Mouse (Mus musculus) midbrain, embryonic 14.5 days (tissue): Measurements from ENCODE around the gene Syt12. TPM values are rescaled to one million over a fixed set of nuclear protein-coding genes. Genes with fewer than 3 reads are reported as not detected.
A peak's percentile ranks its signal among the peaks of the same experiment; 100 is the strongest.

ENCODE experiments used
- ATAC-seq: fragments of 200-750 bp; cut with Nextera tagmentation; 2 replicates; pipeline ENCODE4 v1.8.0; 2017; ENCODE audit warnings: moderate number of reproducible peaks, moderate library complexity; ENCODE audit not compliant: low FRiP score, low TSS enrichment
- DNase-seq: peaks from one replicate; pipeline ENCODE4 v3.0.0-alpha.2; 2015
- H3K27ac ChIP-seq: fragments of 300-500 bp; sonication (generic); replicated peaks from 2 replicates; pipeline ENCODE4 v1.5.1; 2014; ENCODE audit warnings: mild to moderate bottlenecking, low read depth, low read length, moderate library complexity
- H3K27me3 ChIP-seq: fragments of 300-500 bp; sonication (generic); 2 replicates; pipeline ENCODE4 v1.6.1; 2014; ENCODE audit warnings: low read length, control low read depth, mixed read lengths; ENCODE audit not compliant: control insufficient read depth, insufficient read depth
- H3K36me3 ChIP-seq: fragments of 300-500 bp; sonication (generic); 2 replicates; pipeline ENCODE4 v1.6.1; 2014; ENCODE audit warnings: low read length, control low read depth; ENCODE audit not compliant: control insufficient read depth, insufficient read depth
- H3K4me1 ChIP-seq: fragments of 300-500 bp; sonication (generic); 2 replicates; pipeline ENCODE4 v1.6.1; 2014; ENCODE audit warnings: mild to moderate bottlenecking, antibody characterized with exemption, low read length, control low read depth; ENCODE audit not compliant: control insufficient read depth, insufficient read depth
- H3K4me2 ChIP-seq: fragments of 300-500 bp; sonication (generic); 2 replicates; pipeline ENCODE4 v1.6.1; 2014; ENCODE audit warnings: mild to moderate bottlenecking, low read length, moderate library complexity
- H3K4me3 ChIP-seq: fragments of 300-500 bp; sonication (generic); replicated peaks from 2 replicates; pipeline ENCODE4 v1.5.1; 2014; ENCODE audit warnings: low read depth, low read length
- H3K9ac ChIP-seq: fragments of 300-500 bp; sonication (generic); replicated peaks from 2 replicates; pipeline ENCODE4 v1.6.1; 2014; ENCODE audit warnings: mild to moderate bottlenecking, low read length, moderate library complexity
- H3K9me3 ChIP-seq: fragments of 300-500 bp; sonication (generic); 2 replicates; pipeline ENCODE4 v1.6.1; 2016; ENCODE audit warnings: low read length, control low read depth, mixed read lengths; ENCODE audit not compliant: control insufficient read depth
- WGBS: fragments of 180-500 bp; shearing (Covaris S2); extraction: QIAGEN DNeasy Blood & Tissue Kit; methylation state at CpG from one replicate; pipeline ENCODE4 v1.1.7; 2014; 5-methylcytosine and 5-hydroxymethylcytosine counted together
- polyA plus RNA-seq: library from polyadenylated mRNA; unstranded; fragments of >200 nt; fragmentation: Nextera tagmentation; extraction: Ambion mirVana; gene quantifications from 2 replicates; pipeline ENCODE4 v1.2.1, GENCODE M21; 2014

Syt12 gene
- polyA plus RNA-seq, 1 experiment from 2014 or later: 1.9 TPM

GRCm38 (mm10) chr19:4446661-4447420, 30.4 kb downstream of the Syt12 start:
- Histone ChIP-seq H3K27me3 (no peaks in the 10 kb centered on the region), H3K4me3 (no peak overlapping the region), H3K9me3 (no peaks in the 10 kb centered on the region), H3K9ac (no peak overlapping the region), H3K4me2 (no peak overlapping the region), H3K36me3 (no peaks in the 10 kb centered on the region), H3K4me1 (no peaks in the 10 kb centered on the region), H3K27ac (no peak overlapping the region)
- ATAC-seq (no peak), DNase-seq (no peak)
- 86% methylated on average over 8 of the region's 8 CpGs for WGBS

GRCm38 (mm10) chr19:4442408-4442807, 34.8 kb downstream of the Syt12 start:
- H3K4me3 ChIP-seq: no peak overlapping the region
- H3K4me2 ChIP-seq: no peak overlapping the region
- no peak overlapping the region for H3K27ac ChIP-seq
- H3K9me3 ChIP-seq: no peaks in the 10 kb centered on the region
- no peak overlapping the region for H3K9ac ChIP-seq
- H3K4me1 ChIP-seq: peaks cover 8% of the 10 kb centered on the region; the same call in 1 of the 2 replicates
- 0 out of 2 replicates have a peak, but pooled peaks cover 3% of the 10 kb centered on the region for H3K27me3 ChIP-seq
- no peak for ATAC-seq
- DNase-seq: peak; percentile 86
- no peaks in the 10 kb centered on the region for H3K36me3 ChIP-seq
- 11% methylated on average over 3 of the region's 3 CpGs for WGBS

- no peak overlapping the region for H3K4me3 ChIP-seq
- DNase-seq (no peak), ATAC-seq (no peak)
- H3K27ac ChIP-seq: no peak overlapping the region
- H3K4me2 ChIP-seq: no peak overlapping the region
- no peaks in the 10 kb centered on the region for H3K36me3 ChIP-seq
- H3K4me1 ChIP-seq: peaks cover 8% of the 10 kb centered on the region; the same call in 1 of the 2 replicates
- no peaks in the 10 kb centered on the region for H3K9me3 ChIP-seq
- 0 out of 2 replicates have a peak, but pooled peaks cover 3% of the 10 kb centered on the region for H3K27me3 ChIP-seq
- H3K9ac ChIP-seq: no peak overlapping the region
- WGBS: 31% methylated on average over 10 of the region's 10 CpGs
Measured at GRCm38 (mm10) chr19:4441621-4442161, 35.6 kb downstream of the Syt12 start.

GRCm38 (mm10) chr19:4441090-4441591, 36.1 kb downstream of the Syt12 start:
- H3K27ac ChIP-seq: no peak overlapping the region
- ATAC-seq (no peak), DNase-seq (peak; percentile 59)
- H3K9ac ChIP-seq: no peak overlapping the region
- H3K4me3 ChIP-seq: no peak overlapping the region
- H3K4me1 ChIP-seq: peaks cover 8% of the 10 kb centered on the region; the same call in 1 of the 2 replicates
- no peaks in the 10 kb centered on the region for H3K36me3 ChIP-seq
- H3K9me3 ChIP-seq: no peaks in the 10 kb centered on the region
- H3K27me3 ChIP-seq: 0 out of 2 replicates have a peak, but pooled peaks cover 3% of the 10 kb centered on the region
- 30% methylated on average over 6 of the region's 6 CpGs for WGBS
- H3K4me2 ChIP-seq: no peak overlapping the region

- Histone ChIP-seq H3K4me1 (peaks cover 8% of the 10 kb centered on the region; the same call in 1 of the 2 replicates), H3K36me3 (no peaks in the 10 kb centered on the region), H3K9ac (no peak overlapping the region), H3K27me3 (0 out of 2 replicates have a peak, but pooled peaks cover 3% of the 10 kb centered on the region), H3K9me3 (no peaks in the 10 kb centered on the region), H3K27ac (no peak overlapping the region), H3K4me2 (no peak overlapping the region), H3K4me3 (no peak overlapping the region)
- DNase-seq: peak; percentile 21
- WGBS: 10% methylated on average over 8 of the region's 8 CpGs
- ATAC-seq: no peak
Measured at GRCm38 (mm10) chr19:4440222-4440621, 37.0 kb downstream of the Syt12 start.

GRCm38 (mm10) chr19:4439161-4439801, 38.0 kb downstream of the Syt12 start, which contains the start of gene Rhod:
TSS of gene Rhod (minus strand) at chr19:4439432.
- H3K27ac ChIP-seq: no peak within 1 kb of the TSS
- ATAC-seq (no peak), DNase-seq (peak; percentile 60)
- H3K4me2 ChIP-seq: peak within 1 kb of the TSS; percentile 85
- no peaks in the 10 kb centered on the region for H3K9me3 ChIP-seq
- H3K27me3 ChIP-seq: 0 out of 2 replicates have a peak, but pooled peaks cover 3% of the 10 kb centered on the region
- H3K4me3 ChIP-seq: peak within 1 kb of the TSS; percentile 44
- H3K4me1 ChIP-seq: peaks cover 8% of the 10 kb centered on the region; the same call in 1 of the 2 replicates
- peak within 1 kb of the TSS; percentile 52 for H3K9ac ChIP-seq
- no peaks in the 10 kb centered on the region for H3K36me3 ChIP-seq
- WGBS: under 1% methylated on average over 51 of the region's 51 CpGs

- Histone ChIP-seq H3K27me3 (0 out of 2 replicates have a peak, but pooled peaks cover 3% of the 10 kb centered on the region), H3K9me3 (no peaks in the 10 kb centered on the region), H3K4me3 (peak overlapping the region; percentile 44), H3K36me3 (no peaks in the 10 kb centered on the region), H3K27ac (no peak overlapping the region), H3K4me2 (peak overlapping the region; percentile 85), H3K4me1 (peaks cover 8% of the 10 kb centered on the region; the same call in 1 of the 2 replicates), H3K9ac (peak overlapping the region; percentile 52)
- no peak for ATAC-seq
- WGBS: 7% methylated on average over 8 of the region's 8 CpGs
- no peak for DNase-seq
Measured at GRCm38 (mm10) chr19:4438791-4439160, 38.5 kb downstream of the Syt12 start.

GRCm38 (mm10) chr19:4437886-4438285, 39.4 kb downstream of the Syt12 start:
- no peak overlapping the region for H3K9ac ChIP-seq
- H3K9me3 ChIP-seq: no peaks in the 10 kb centered on the region
- WGBS: 81% methylated on average over 6 of the region's 6 CpGs
- H3K36me3 ChIP-seq: no peaks in the 10 kb centered on the region
- H3K4me2 ChIP-seq: no peak overlapping the region
- no peak overlapping the region for H3K27ac ChIP-seq
- ATAC-seq (no peak), DNase-seq (no peak)
- peaks cover 8% of the 10 kb centered on the region; the same call in 1 of the 2 replicates for H3K4me1 ChIP-seq
- 0 out of 2 replicates have a peak, but pooled peaks cover 3% of the 10 kb centered on the region for H3K27me3 ChIP-seq
- H3K4me3 ChIP-seq: no peak overlapping the region
